Mouse (Mus musculus) embryo, embryonic 11.5 days (tissue): ENCODE measurements around the gene Prkg2.

Experiments
- DNase-seq: peaks from one replicate; pipeline ENCODE4 v3.0.0-alpha.2; 2012; ENCODE audit warnings: low read depth, low spot score

Gene Prkg2

GRCm38 (mm10) chr5:98900926-98901325 lies 136.2 kb downstream of the Prkg2 start:
- no peak for DNase-seq

- DNase-seq, result no peak
Observed at GRCm38 (mm10) chr5:98897946-98898345, 139.2 kb downstream of the Prkg2 start.

GRCm38 (mm10) chr5:98894281-98894680 lies 142.9 kb downstream of the Prkg2 start:
- DNase-seq, result no peak

GRCm38 (mm10) chr5:98890544-98891050 lies 146.6 kb downstream of the Prkg2 start:
- no peak for DNase-seq

- no peak for DNase-seq
Observed at GRCm38 (mm10) chr5:98882096-98882495, 155.1 kb downstream of the Prkg2 start.
